ENCODE assay signal across 17 mouse cellular contexts in genomic region chr7:119936321-119936720, GRCm38 (mm10).
"Had no signal": no experiment of that assay in that cellular context is flagged by ENCODE, and none has a peak within 500 bp of the region (broad histone marks: within the 10 kb centered on the region; RNA-seq: fewer than 3 reads in every experiment).

No protein-coding gene starts in this region.

- H3K27me3 ChIP-seq: limb, embryonic 13.5 days; liver, embryonic 12.5 days; liver, embryonic 15.5 days; lung, embryonic 15.5 days had no signal

- H3K4me1 ChIP-seq: limb, embryonic 10.5 days; limb, embryonic 13.5 days; liver, embryonic 12.5 days; liver, embryonic 15.5 days; lung, embryonic 15.5 days had no signal

- H3K27ac ChIP-seq: kidney, postnatal 0 days; layer of hippocampus, adult 2 months; limb, embryonic 10.5 days; limb, embryonic 13.5 days; liver, embryonic 12.5 days; liver, embryonic 15.5 days; lung, embryonic 15.5 days had no signal

- H3K36me3 ChIP-seq: limb, embryonic 10.5 days; limb, embryonic 13.5 days; liver, embryonic 12.5 days; liver, embryonic 15.5 days; lung, embryonic 15.5 days had no signal

- ATAC-seq: liver, embryonic 12.5 days had no signal

- H3K4me2 ChIP-seq: limb, embryonic 13.5 days; liver, embryonic 12.5 days; liver, embryonic 15.5 days; lung, embryonic 15.5 days; midbrain, embryonic 11.5 days had no signal

- DNase-seq: kidney, postnatal 25 days; layer of hippocampus, adult 9-11 months; liver; lung, adult 18-20 months; lung, postnatal 14 days; lung, postnatal 4 days; midbrain, embryonic 14.5 days; thymus, adult 18-20 months; thymus, postnatal 36 days had no signal

- H3K4me3 ChIP-seq: layer of hippocampus, adult 2 months; limb, embryonic 10.5 days; limb, embryonic 13.5 days; liver, embryonic 12.5 days; liver, embryonic 15.5 days; lung, embryonic 15.5 days had no signal

- H3K9ac ChIP-seq: limb, embryonic 13.5 days; liver, embryonic 12.5 days; liver, embryonic 15.5 days; lung, embryonic 15.5 days had no signal

- H3K9me3 ChIP-seq: limb, embryonic 10.5 days; limb, embryonic 13.5 days; liver, embryonic 12.5 days; liver, embryonic 15.5 days; lung, embryonic 15.5 days had no signal
